Mouse (Mus musculus) ES-E14 (cell line): Measurements from ENCODE around the gene Gtpbp8.

Source experiments
- CHD2 ChIP-seq: IDR thresholded peaks from 2 replicates; pipeline ENCODE4 v1.6.1; 2014; ENCODE audit warnings: mild to moderate bottlenecking, low read depth, low read length, inconsistent platforms
- MAFK ChIP-seq: IDR thresholded peaks from 2 replicates; pipeline ENCODE4 v1.6.1; 2014; ENCODE audit warnings: mild to moderate bottlenecking, low read depth, low read length, inconsistent platforms; ENCODE audit not compliant: insufficient read depth
- ZC3H11A ChIP-seq: IDR thresholded peaks from 2 replicates; pipeline ENCODE4 v1.6.1; 2012; ENCODE audit warnings: low read depth, mild to moderate bottlenecking, inconsistent platforms, low read length, borderline replicate concordance

DNA sequence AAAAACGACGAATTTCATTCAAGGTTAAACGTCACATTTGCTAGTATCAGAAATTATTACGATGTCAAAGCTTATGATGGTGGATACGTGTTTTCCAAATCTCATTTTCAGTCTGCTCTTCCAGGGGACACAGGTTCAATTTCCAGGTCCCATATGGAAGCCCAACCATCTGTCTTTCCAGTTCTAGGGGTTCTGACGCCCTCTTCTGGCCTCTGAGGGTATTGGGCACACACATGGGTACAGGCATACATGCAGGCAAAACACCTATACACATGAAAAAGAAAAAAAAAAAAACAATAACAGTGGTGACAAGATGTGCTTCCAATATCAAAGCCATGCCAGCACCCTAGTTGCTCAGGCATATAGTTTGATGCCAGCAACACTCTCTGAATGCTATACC is 52.5 kb downstream of the Gtpbp8 start:
- TF ChIP-seq MAFK, result no peak
- TF ChIP-seq CHD2, result no peak
- TF ChIP-seq ZC3H11A, result peak; percentile 94
